8 mouse cellular contexts compared by ENCODE assay signal in genomic region chr9:21265000-21265561, GRCm38 (mm10). TPM values are rescaled to one million over a fixed set of nuclear protein-coding genes. Genes with fewer than 3 reads are reported as not detected.
DNase-seq lines count a peak whose midpoint lies in the region; ATAC-seq lines count a peak whose summit lies in the region.

Gene Atg4d (plus strand): TSS chr9:21265293.

- no peaks in the 10 kb centered on the region for H3K36me3 ChIP-seq in hindbrain, embryonic 11.5 days (ENCODE audit: control insufficient read depth, insufficient read depth, low read length)

- H3K4me3 ChIP-seq in hindbrain, embryonic 11.5 days (ENCODE audit: low read depth, low read length), result peak within 1 kb of the TSS; percentile 81

- H3K27ac ChIP-seq in hindbrain, embryonic 11.5 days (ENCODE audit: low read depth, low read length), result peak within 1 kb of the TSS; percentile 65

- peak within 1 kb of the TSS; percentile 86 for H3K9ac ChIP-seq in hindbrain, embryonic 11.5 days (ENCODE audit: low read depth, low read length)

- no peaks in the 10 kb centered on the region for H3K9me3 ChIP-seq in hindbrain, embryonic 11.5 days (ENCODE audit: control insufficient read depth, low read length)

- ATAC-seq in hindbrain, embryonic 11.5 days (ENCODE audit: low FRiP score), result peak; percentile 98

- under 1% methylated on average over 43 of the region's 49 CpGs for WGBS in hindbrain, embryonic 11.5 days

- H3K4me2 ChIP-seq in hindbrain, embryonic 11.5 days (replicated peaks; ENCODE audit: low read depth, low read length), result peak within 1 kb of the TSS; percentile 85

- peak; percentile 99 for DNase-seq in Muller cell, postnatal 12 days (ENCODE audit: inconsistent ontology term)
- DNase-seq in cerebellum, adult 9-11 months, result peak; percentile 100
- peak; percentile 95 to 97 for DNase-seq in frontal cortex, adult 2 months (ENCODE audit: extremely low spot score in 1 of 2, low spot score in 1 of 2)
- DNase-seq in hindbrain, embryonic 11.5 days (ENCODE audit: low spot score), result peak; percentile 100
- DNase-seq in layer of hippocampus, postnatal 10 days (ENCODE audit: low spot score in 2 of 2), result peak; percentile 94 to 96
- DNase-seq in lung, postnatal 10 days, result peak; percentile 99
- DNase-seq in ovary, postnatal 36 days (ENCODE audit: low spot score), result peak; percentile 99
- peak; percentile 96 for DNase-seq in thymus, postnatal 25 days

- peaks cover 8% of the 10 kb centered on the region for H3K4me1 ChIP-seq in hindbrain, embryonic 11.5 days (replicated peaks; ENCODE audit: control insufficient read depth, insufficient read depth, low read length)

- no peaks in the 10 kb centered on the region for H3K27me3 ChIP-seq in hindbrain, embryonic 11.5 days (ENCODE audit: control insufficient read depth, insufficient read depth, low read length)

RNA-seq across cellular contexts. Expression of gene Atg4d, which starts in this region (rescaled TPM):
- polyA plus RNA-seq in frontal cortex, adult 2 months (2012; rRNA removed), result 36.5 and 40.6 TPM in 2 replicates
- 45.3 and 50.6 TPM in 2 replicates for polyA plus RNA-seq in hindbrain, embryonic 11.5 days (2014; fragmentation: Nextera tagmentation; extraction: Ambion mirVana)
- total RNA-seq in layer of hippocampus, postnatal 10 days (2021), result 10 to 100 TPM; 28.8 to 29.4 TPM

Comparison
In these comparisons a context has a peak if more than half of its experiments do, and no peak if none do; other contexts are left out.
1. Peak in every context shown above with its lines: DNase-seq, ATAC-seq, H3K4me3 ChIP-seq and H3K27ac ChIP-seq.